Mouse (Mus musculus) MEL (cell line): ENCODE measurements around the gene Barx2. TPM values are rescaled to one million over a fixed set of nuclear protein-coding genes. Genes with fewer than 3 reads are reported as not detected.

Source experiments
- DNase-seq: peaks from one replicate; pipeline ENCODE4 v3.0.0; 2011; ENCODE audit warnings: low read depth, low spot score
- H3K27ac ChIP-seq: 2 replicates; pipeline ENCODE4 v1.5.1; 2012; ENCODE audit warnings: low read depth, mild to moderate bottlenecking, control low read depth, low read length, moderate library complexity; ENCODE audit not compliant: control insufficient read depth
- H3K27me3 ChIP-seq, 2 experiments: fragments of 150-350 bp in 1 of 2; sonication (generic) in 1 of 2; 2 replicates each; pipeline ENCODE4 v1.6.1; 2012; ENCODE audit warnings: low read length in 2 of 2, mild to moderate bottlenecking in 2 of 2, improper control_type of control experiment in 1 of 2, moderate library complexity in 1 of 2; ENCODE audit not compliant: insufficient read depth in 2 of 2, control insufficient read depth in 1 of 2
- H3K36me3 ChIP-seq, 2 experiments: 2 replicates each; pipeline ENCODE4 v1.6.1; 2012 to 2014; ENCODE audit warnings: low read length in 2 of 2, improper control_type of control experiment in 1 of 2, inconsistent platforms in 1 of 2, mild to moderate bottlenecking in 1 of 2; ENCODE audit not compliant: insufficient read depth in 2 of 2, control insufficient read depth in 1 of 2
- H3K4me1 ChIP-seq, 2 experiments: fragments of 150-350 bp in 1 of 2; sonication (generic) in 1 of 2; 2 replicates each; pipeline ENCODE4 v1.6.1; 2012; ENCODE audit warnings: low read length in 2 of 2, improper control_type of control experiment in 1 of 2, mild to moderate bottlenecking in 1 of 2; ENCODE audit not compliant: insufficient read depth in 2 of 2, control insufficient read depth in 1 of 2
- H3K4me3 ChIP-seq, 2 experiments: fragments of 150-350 bp in 1 of 2; sonication (generic) in 1 of 2; 2 replicates each; pipeline ENCODE4 v1.5.1; 2012; ENCODE audit warnings: low read depth in 2 of 2, low read length in 2 of 2, mild to moderate bottlenecking in 2 of 2, moderate library complexity in 2 of 2, control low read depth in 1 of 2, improper control_type of control experiment in 1 of 2; ENCODE audit not compliant: control insufficient read depth in 1 of 2, insufficient read depth in 1 of 2
- H3K79me2 ChIP-seq: 2 replicates; pipeline ENCODE4 v1.6.1; 2012; ENCODE audit warnings: mild to moderate bottlenecking, low read length, moderate library complexity; ENCODE audit not compliant: control insufficient read depth, poor library complexity, insufficient read depth
- H3K9ac ChIP-seq: 2 replicates; pipeline ENCODE4 v1.6.1; 2012; ENCODE audit warnings: low read depth, mild to moderate bottlenecking, control low read depth, low read length, moderate library complexity; ENCODE audit not compliant: control insufficient read depth, poor library complexity, severe bottlenecking
- H3K9me3 ChIP-seq: fragments of 150-350 bp; sonication (generic); replicated peaks from 2 replicates; pipeline ENCODE4 v1.6.1; 2012; ENCODE audit warnings: mild to moderate bottlenecking, low read length, improper control_type of control experiment, moderate library complexity; ENCODE audit not compliant: insufficient read depth
- BHLHE40 ChIP-seq: IDR thresholded peaks from 2 replicates; pipeline ENCODE4 v1.6.1; 2012; ENCODE audit warnings: low read depth, mild to moderate bottlenecking, inconsistent platforms, low read length, improper control_type of control experiment, borderline replicate concordance
- CHD1 ChIP-seq: IDR thresholded peaks from 2 replicates; pipeline ENCODE4 v1.6.1; 2012; ENCODE audit warnings: low read depth, mild to moderate bottlenecking, inconsistent platforms, low read length, improper control_type of control experiment
- CHD2 ChIP-seq: IDR thresholded peaks from 2 replicates; pipeline ENCODE4 v1.6.1; 2011; ENCODE audit warnings: low read length, improper control_type of control experiment
- CTCF ChIP-seq, 3 experiments: IDR thresholded peaks in 2 of 3; conservative IDR thresholded peaks in 1 of 3; 2 replicates each; pipeline ENCODE4 v1.5.1; 2011 to 2012; ENCODE audit warnings: low read length in 3 of 3, low read depth in 2 of 3, mild to moderate bottlenecking in 2 of 3, improper control_type of control experiment in 1 of 3, inconsistent platforms in 1 of 3, mixed read lengths in 1 of 3, moderate library complexity in 1 of 3; ENCODE audit not compliant: control insufficient read depth in 1 of 3, insufficient read depth in 1 of 3, poor library complexity in 1 of 3, severe bottlenecking in 1 of 3
- E2F4 ChIP-seq: IDR thresholded peaks from 2 replicates; pipeline ENCODE4 v1.6.1; 2011; ENCODE audit warnings: low read depth, low read length, improper control_type of control experiment, borderline replicate concordance
- ELF1 ChIP-seq: IDR thresholded peaks from 2 replicates; pipeline ENCODE4 v1.6.1; 2014; ENCODE audit warnings: low read depth, mild to moderate bottlenecking, inconsistent platforms, low read length, improper control_type of control experiment, moderate library complexity
- EP300 ChIP-seq, 2 experiments: IDR thresholded peaks; 2 replicates each; pipeline ENCODE4 v1.6.1; 2011; ENCODE audit warnings: improper control_type of control experiment in 2 of 2, low read length in 2 of 2, low read depth in 1 of 2, mild to moderate bottlenecking in 1 of 2
- ETS1 ChIP-seq: IDR thresholded peaks from 2 replicates; pipeline ENCODE4 v1.6.1; 2012; ENCODE audit warnings: low read depth, mild to moderate bottlenecking, inconsistent platforms, low read length, improper control_type of control experiment, moderate library complexity
- GATA1 ChIP-seq: IDR thresholded peaks from 2 replicates; pipeline ENCODE4 v1.6.1; 2011; ENCODE audit warnings: low read depth, low read length, improper control_type of control experiment
- HCFC1 ChIP-seq: IDR thresholded peaks from 2 replicates; pipeline ENCODE4 v1.6.1; 2012; ENCODE audit warnings: low read depth, mild to moderate bottlenecking, inconsistent platforms, low read length, improper control_type of control experiment, moderate library complexity
- JUND ChIP-seq: IDR thresholded peaks from 2 replicates; pipeline ENCODE4 v1.6.1; 2011; ENCODE audit warnings: low read depth, mild to moderate bottlenecking, improper control_type of control experiment, low read length
- MXI1 ChIP-seq: IDR thresholded peaks from 2 replicates; pipeline ENCODE4 v1.6.1; 2011; ENCODE audit warnings: mild to moderate bottlenecking, low read depth, low read length, improper control_type of control experiment
- MYC ChIP-seq: IDR thresholded peaks from 2 replicates; pipeline ENCODE4 v1.6.1; 2011; ENCODE audit warnings: low read depth, mild to moderate bottlenecking, low read length, improper control_type of control experiment, moderate library complexity
- POLR2A ChIP-seq, 2 experiments: IDR thresholded peaks; 2 replicates each; pipeline ENCODE4 v1.6.1; 2011 to 2012; ENCODE audit warnings: low read length in 2 of 2, mild to moderate bottlenecking in 2 of 2, control low read depth in 1 of 2, improper control_type of control experiment in 1 of 2, low read depth in 1 of 2, moderate library complexity in 1 of 2; ENCODE audit not compliant: control insufficient read depth in 1 of 2, insufficient read depth in 1 of 2, poor library complexity in 1 of 2
- POLR2AphosphoS2 ChIP-seq: IDR thresholded peaks from 2 replicates; pipeline ENCODE4 v1.6.1; 2011; ENCODE audit warnings: low read length, improper control_type of control experiment
- RAD21 ChIP-seq: IDR thresholded peaks from 2 replicates; pipeline ENCODE4 v1.6.1; 2011; ENCODE audit warnings: mild to moderate bottlenecking, low read depth, low read length, improper control_type of control experiment
- RCOR1 ChIP-seq: IDR thresholded peaks from 2 replicates; pipeline ENCODE4 v1.6.1; 2012; ENCODE audit warnings: low read depth, mild to moderate bottlenecking, inconsistent platforms, low read length, improper control_type of control experiment
- SMC3 ChIP-seq: IDR thresholded peaks from 2 replicates; pipeline ENCODE4 v1.6.1; 2011; ENCODE audit warnings: low read depth, low read length, improper control_type of control experiment
- TBP ChIP-seq: IDR thresholded peaks from 2 replicates; pipeline ENCODE4 v1.8.0; 2011; ENCODE audit warnings: low read depth, low read length, improper control_type of control experiment
- TCF12 ChIP-seq: IDR thresholded peaks from 2 replicates; pipeline ENCODE4 v1.6.1; 2014; ENCODE audit warnings: low read depth, mild to moderate bottlenecking, inconsistent platforms, low read length, improper control_type of control experiment, moderate library complexity
- UBTF ChIP-seq: IDR thresholded peaks from 2 replicates; pipeline ENCODE4 v1.6.1; 2012; ENCODE audit warnings: low read depth, mild to moderate bottlenecking, inconsistent platforms, low read length, improper control_type of control experiment, moderate library complexity, borderline replicate concordance; ENCODE audit not compliant: insufficient read depth
- ZKSCAN1 ChIP-seq: IDR thresholded peaks from 2 replicates; pipeline ENCODE4 v1.6.1; 2012; ENCODE audit warnings: low read depth, mild to moderate bottlenecking, inconsistent platforms, low read length, improper control_type of control experiment, moderate library complexity
- ZNF384 ChIP-seq: IDR thresholded peaks from 2 replicates; pipeline ENCODE4 v1.6.1; 2012; ENCODE audit warnings: low read depth, mild to moderate bottlenecking, inconsistent platforms, low read length, improper control_type of control experiment
- polyA plus RNA-seq, 2 experiments: library from polyadenylated mRNA; stranded (reverse) in 1 of 2; unstranded in 1 of 2; fragments of >175 nt in 1 of 2; fragments of >200 nt in 1 of 2; gene quantifications; 2 replicates each; pipeline versions ENCODE4 v1.2.1 to v1.2.4; 2012; ENCODE audit warnings: low replicate concordance in 2 of 2, low read depth in 1 of 2; ENCODE audit not compliant: insufficient read length in 2 of 2, insufficient read depth in 1 of 2, missing spikeins in 1 of 2
- total RNA-seq: library from RNA; depleted of rRNA; stranded (reverse); fragments of 300-350 nt; gene quantifications from 2 replicates; pipeline ENCODE4 v1.2.3, GENCODE M21; 2012

Barx2 gene
- total and polyA plus RNA-seq, 3 experiments: not detected

- H3K36me3 ChIP-seq: no peaks in the 10 kb centered on the region
- no peaks in the 10 kb centered on the region for H3K4me1 ChIP-seq
- no peak overlapping the region for H3K9ac ChIP-seq
- no peaks in the 10 kb centered on the region; a peak in 1 of 4 replicates for H3K27me3 ChIP-seq
- no peak overlapping the region for H3K27ac ChIP-seq
- TF ChIP-seq JUND (no peak), EP300 (IDR thresholded peaks at IDR 0.05; ENCODE audit: low read depth in 1 of 2, low read length in 2 of 2) (no peak), TBP (no peak), ZKSCAN1 (no peak), POLR2A (IDR thresholded peaks at IDR 0.05; ENCODE audit: control insufficient read depth in 1 of 2, insufficient read depth in 1 of 2, low read depth in 1 of 2, low read length in 2 of 2, poor library complexity in 1 of 2) (no peak), UBTF (no peak), HCFC1 (no peak)
- no peak overlapping the region for H3K4me3 ChIP-seq
- no peaks in the 10 kb centered on the region for H3K9me3 ChIP-seq
- no peaks in the 10 kb centered on the region for H3K79me2 ChIP-seq
- DNase-seq: peak; percentile 54
Measured at GRCm38 (mm10) chr9:31931691-31932090, 18.4 kb upstream of the Barx2 start.

GRCm38 (mm10) chr9:31931255-31931654 lies 18.0 kb upstream of the Barx2 start:
- no peak for TF ChIP-seq HCFC1
- no peak for TF ChIP-seq POLR2AphosphoS2
- no peak for TF ChIP-seq TBP
- no peak for TF ChIP-seq TCF12
- TF ChIP-seq CHD1: no peak
- TF ChIP-seq ETS1: no peak
- no peak for TF ChIP-seq EP300 (IDR thresholded peaks at IDR 0.05; ENCODE audit: low read depth in 1 of 2, low read length in 2 of 2)
- TF ChIP-seq MYC: no peak
- no peak for TF ChIP-seq SMC3
- TF ChIP-seq RAD21: no peak
- no peak for TF ChIP-seq ELF1
- no peak for TF ChIP-seq GATA1
- no peak for TF ChIP-seq E2F4
- TF ChIP-seq CTCF (IDR thresholded peaks at IDR 0.05 in 2 of 3, conservative IDR thresholded peaks at IDR 0.05 in 1 of 3; ENCODE audit: control insufficient read depth in 1 of 3, insufficient read depth in 1 of 3, low read depth in 2 of 3, low read length in 3 of 3, poor library complexity in 1 of 3, severe bottlenecking in 1 of 3): no peak
- no peak for TF ChIP-seq MXI1
- no peak for TF ChIP-seq ZKSCAN1
- TF ChIP-seq ZNF384: no peak
- no peak for TF ChIP-seq CHD2
- no peak for TF ChIP-seq BHLHE40
- TF ChIP-seq RCOR1: no peak
- DNase-seq: no peak

More at GRCm38 (mm10) chr9:31931255-31931654, 18.0 kb upstream of the Barx2 start:
- Histone ChIP-seq H3K4me1 (no peaks in the 10 kb centered on the region), H3K79me2 (no peaks in the 10 kb centered on the region), H3K36me3 (no peaks in the 10 kb centered on the region), H3K27me3 (no peaks in the 10 kb centered on the region; a peak in 1 of 4 replicates), H3K9me3 (no peaks in the 10 kb centered on the region), H3K9ac (no peak overlapping the region), H3K27ac (no peak overlapping the region), H3K4me3 (no peak overlapping the region)
